Mouse (Mus musculus) hindbrain, postnatal 0 days (tissue): ENCODE measurements around the gene Pdlim1. TPM values are rescaled to one million over a fixed set of nuclear protein-coding genes. Genes with fewer than 3 reads are reported as not detected.

ENCODE experiments used
- ATAC-seq: fragments of 200-750 bp; cut with Nextera tagmentation; 2 replicates; pipeline ENCODE4 v1.8.0; 2017; ENCODE audit warnings: mild to moderate bottlenecking, moderate TSS enrichment, moderate library complexity
- DNase-seq: peaks from one replicate; pipeline ENCODE4 v3.0.0-alpha.2; 2015; ENCODE audit warnings: low spot score
- H3K27ac ChIP-seq: fragments of 300-500 bp; sonication (generic); 2 replicates; pipeline ENCODE4 v1.5.1; 2014; ENCODE audit warnings: mild to moderate bottlenecking
- H3K27me3 ChIP-seq: fragments of 300-500 bp; sonication (generic); 2 replicates; pipeline ENCODE4 v1.6.1; 2014; ENCODE audit warnings: low read length, mixed read lengths; ENCODE audit not compliant: insufficient read depth
- H3K36me3 ChIP-seq: fragments of 300-500 bp; sonication (generic); 2 replicates; pipeline ENCODE4 v1.6.1; 2014; ENCODE audit warnings: low read length, mixed read lengths; ENCODE audit not compliant: insufficient read depth
- H3K4me1 ChIP-seq: fragments of 300-500 bp; sonication (generic); 2 replicates; pipeline ENCODE4 v1.6.1; 2014; ENCODE audit warnings: antibody characterized with exemption, low read length, mixed read lengths; ENCODE audit not compliant: insufficient read depth
- H3K4me2 ChIP-seq: fragments of 300-500 bp; sonication (generic); 2 replicates; pipeline ENCODE4 v1.6.1; 2014; ENCODE audit warnings: low read depth, mild to moderate bottlenecking, low read length, moderate library complexity, mixed read lengths
- H3K4me3 ChIP-seq: fragments of 300-500 bp; sonication (generic); 2 replicates; pipeline ENCODE4 v1.5.1; 2014; ENCODE audit warnings: low read length
- H3K9ac ChIP-seq: fragments of 300-500 bp; sonication (generic); replicated peaks from 2 replicates; pipeline ENCODE4 v1.6.1; 2014; ENCODE audit warnings: mild to moderate bottlenecking, low read length, moderate library complexity, mixed read lengths
- H3K9me3 ChIP-seq: fragments of 300-500 bp; sonication (generic); 2 replicates; pipeline ENCODE4 v1.6.1; 2016; ENCODE audit warnings: low read length, mixed read lengths
- CTCF ChIP-seq: IDR thresholded peaks from 2 replicates; pipeline ENCODE4 v1.5.1; 2016; ENCODE audit warnings: antibody characterized with exemption, control low read depth, low read depth
- WGBS: fragments of 180-500 bp; shearing (Covaris S2); extraction: QIAGEN DNeasy Blood & Tissue Kit; methylation state at CpG from one replicate; pipeline ENCODE4 v1.1.7; 2014; 5-methylcytosine and 5-hydroxymethylcytosine counted together
- polyA plus RNA-seq: library from polyadenylated mRNA; unstranded; fragments of >200 nt; fragmentation: Nextera tagmentation; extraction: Ambion mirVana; gene quantifications from 2 replicates; pipeline ENCODE4 v1.2.1, GENCODE M21; 2015
- total RNA-seq: library from RNA; depleted of rRNA; stranded (reverse); fragments of >200 nt; gene quantifications from 2 replicates; pipeline ENCODE4 v1.2.3, GENCODE M21; 2014

The Pdlim1 gene
- total and polyA plus RNA-seq, 2 experiments from 2014 or later, result 2.8 to 10.3 TPM

GRCm38 (mm10) chr19:40288415-40288814, 16.8 kb upstream of the Pdlim1 start:
- Histone ChIP-seq H3K36me3 (no peaks in the 10 kb centered on the region), H3K27ac (no peak overlapping the region), H3K27me3 (no peaks in the 10 kb centered on the region), H3K4me3 (no peak overlapping the region), H3K4me2 (no peak overlapping the region), H3K9ac (no peak overlapping the region), H3K9me3 (no peaks in the 10 kb centered on the region), H3K4me1 (no peaks in the 10 kb centered on the region)
- ATAC-seq, result no peak
- DNase-seq, result no peak
- no peak for TF ChIP-seq CTCF
- 92% methylated on average over 9 of the region's 9 CpGs for WGBS

GRCm38 (mm10) chr19:40284704-40285103, 13.1 kb upstream of the Pdlim1 start:
- H3K36me3 ChIP-seq, result no peaks in the 10 kb centered on the region
- no peak for TF ChIP-seq CTCF
- no peaks in the 10 kb centered on the region for H3K4me1 ChIP-seq
- ATAC-seq (no peak), DNase-seq (no peak)
- H3K27ac ChIP-seq, result no peak overlapping the region
- no peaks in the 10 kb centered on the region for H3K9me3 ChIP-seq
- 91% methylated on average over 2 of the region's 2 CpGs for WGBS
- H3K27me3 ChIP-seq, result no peaks in the 10 kb centered on the region
- H3K4me2 ChIP-seq, result no peak overlapping the region
- no peak overlapping the region for H3K9ac ChIP-seq
- H3K4me3 ChIP-seq, result no peak overlapping the region

GRCm38 (mm10) chr19:40283415-40283814, 11.8 kb upstream of the Pdlim1 start:
- Histone ChIP-seq H3K36me3 (no peaks in the 10 kb centered on the region), H3K27ac (no peak overlapping the region), H3K4me3 (no peak overlapping the region), H3K9ac (no peak overlapping the region), H3K9me3 (no peaks in the 10 kb centered on the region), H3K4me2 (no peak overlapping the region), H3K27me3 (no peaks in the 10 kb centered on the region), H3K4me1 (no peaks in the 10 kb centered on the region)
- ATAC-seq, result no peak
- TF ChIP-seq CTCF, result no peak
- 67% methylated on average over 2 of the region's 2 CpGs for WGBS
- DNase-seq, result no peak

- no peaks in the 10 kb centered on the region for H3K4me1 ChIP-seq
- 86% methylated on average over 8 of the region's 8 CpGs for WGBS
- DNase-seq (no peak), ATAC-seq (no peak)
- no peaks in the 10 kb centered on the region for H3K9me3 ChIP-seq
- no peak overlapping the region for H3K4me3 ChIP-seq
- H3K4me2 ChIP-seq, result no peak overlapping the region
- H3K36me3 ChIP-seq, result no peaks in the 10 kb centered on the region
- H3K27ac ChIP-seq, result no peak overlapping the region
- H3K9ac ChIP-seq, result no peak overlapping the region
- no peak for TF ChIP-seq CTCF
- H3K27me3 ChIP-seq, result no peaks in the 10 kb centered on the region
Observed at GRCm38 (mm10) chr19:40278372-40279023, 6.9 kb upstream of the Pdlim1 start.

GRCm38 (mm10) chr19:40277494-40277893, 5.9 kb upstream of the Pdlim1 start:
- no peak for ATAC-seq
- Histone ChIP-seq H3K4me3 (no peak overlapping the region), H3K9ac (no peak overlapping the region), H3K9me3 (no peaks in the 10 kb centered on the region), H3K4me2 (no peak overlapping the region), H3K36me3 (no peaks in the 10 kb centered on the region), H3K4me1 (no peaks in the 10 kb centered on the region), H3K27ac (no peak overlapping the region), H3K27me3 (0 out of 2 replicates have a peak, but pooled peaks cover 8% of the 10 kb centered on the region)
- no peak for TF ChIP-seq CTCF
- 92% methylated on average over 8 of the region's 8 CpGs for WGBS
- no peak for DNase-seq

- no peak for TF ChIP-seq CTCF
- Histone ChIP-seq H3K27ac (no peak overlapping the region), H3K4me3 (no peak overlapping the region), H3K36me3 (no peaks in the 10 kb centered on the region), H3K9me3 (no peaks in the 10 kb centered on the region), H3K4me1 (no peaks in the 10 kb centered on the region; the same call in 1 of the 2 replicates), H3K27me3 (peaks cover 20% of the 10 kb centered on the region), H3K4me2 (no peak overlapping the region), H3K9ac (no peak overlapping the region)
- DNase-seq (no peak), ATAC-seq (no peak)
- WGBS, result 84% methylated on average over 14 of the region's 14 CpGs
Observed at GRCm38 (mm10) chr19:40275401-40276188, 4.0 kb upstream of the Pdlim1 start.

GRCm38 (mm10) chr19:40272674-40273073, 1.0 kb upstream of the Pdlim1 start:
- TF ChIP-seq CTCF, result no peak
- 17% methylated on average over 13 of the region's 13 CpGs for WGBS
- Histone ChIP-seq H3K4me2 (no peak overlapping the region), H3K4me1 (no peaks in the 10 kb centered on the region; the same call in 1 of the 2 replicates), H3K9ac (no peak overlapping the region), H3K36me3 (no peaks in the 10 kb centered on the region), H3K27ac (no peak overlapping the region), H3K4me3 (no peak overlapping the region), H3K9me3 (no peaks in the 10 kb centered on the region), H3K27me3 (peaks cover 29% of the 10 kb centered on the region)
- DNase-seq, result no peak
- no peak for ATAC-seq
